Mouse (Mus musculus) common myeloid progenitor, adult 5-6 weeks (primary cell): ENCODE results near the gene Dydc2. TPM values are rescaled to one million over a fixed set of nuclear protein-coding genes. Genes with fewer than 3 reads are reported as not detected.
"Not testable (repeated sequence)": the region's sequence is repeated elsewhere in the genome, so short reads cannot be mapped to it uniquely, and the experiment has no call there.

Experiments
- ATAC-seq: replicated peaks from 2 replicates; pipeline ENCODE4 v1.8.0; 2016; ENCODE audit warnings: low read depth, mild to moderate bottlenecking, moderate TSS enrichment, inconsistent platforms; ENCODE audit not compliant: poor library complexity, severe bottlenecking
- total RNA-seq: library from RNA; stranded (forward); fragments of 200-1000, 187-1606 nt; gene quantifications from 2 replicates; pipeline ENCODE4 v1.2.3, GENCODE M21; 2017

The Dydc2 gene
- total RNA-seq = not detected in 2 replicates

- no peak for ATAC-seq
Observed at GRCm38 (mm10) chr14:41069108-41069507, at the start of gene Dydc2. Gene Dydc2, minus strand, starts transcription at chr14:41069208.

- no peak for ATAC-seq
Observed at GRCm38 (mm10) chr14:41116271-41116670, 47.3 kb upstream of the Dydc2 start.

DNA sequence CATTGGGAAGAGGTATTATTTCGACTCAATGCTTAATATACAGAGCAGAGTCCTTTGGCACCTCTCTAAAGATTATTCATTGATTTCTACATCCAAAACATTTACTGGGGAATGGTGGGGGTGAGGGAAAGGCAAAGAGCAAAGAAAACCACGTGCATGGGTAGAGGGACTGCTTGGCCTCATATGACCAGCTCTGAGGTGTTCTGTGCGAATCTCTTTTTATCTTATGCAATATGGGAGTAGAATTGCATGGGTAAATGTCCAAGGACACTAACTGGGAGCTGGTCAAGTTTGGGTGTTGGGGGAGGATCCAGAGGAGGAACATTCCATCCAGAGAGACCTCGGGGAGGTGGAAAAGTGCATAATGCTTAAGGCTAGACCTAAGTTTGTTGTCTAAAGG, 43.9 kb upstream of the Dydc2 start:
- ATAC-seq = no peak

DNA sequence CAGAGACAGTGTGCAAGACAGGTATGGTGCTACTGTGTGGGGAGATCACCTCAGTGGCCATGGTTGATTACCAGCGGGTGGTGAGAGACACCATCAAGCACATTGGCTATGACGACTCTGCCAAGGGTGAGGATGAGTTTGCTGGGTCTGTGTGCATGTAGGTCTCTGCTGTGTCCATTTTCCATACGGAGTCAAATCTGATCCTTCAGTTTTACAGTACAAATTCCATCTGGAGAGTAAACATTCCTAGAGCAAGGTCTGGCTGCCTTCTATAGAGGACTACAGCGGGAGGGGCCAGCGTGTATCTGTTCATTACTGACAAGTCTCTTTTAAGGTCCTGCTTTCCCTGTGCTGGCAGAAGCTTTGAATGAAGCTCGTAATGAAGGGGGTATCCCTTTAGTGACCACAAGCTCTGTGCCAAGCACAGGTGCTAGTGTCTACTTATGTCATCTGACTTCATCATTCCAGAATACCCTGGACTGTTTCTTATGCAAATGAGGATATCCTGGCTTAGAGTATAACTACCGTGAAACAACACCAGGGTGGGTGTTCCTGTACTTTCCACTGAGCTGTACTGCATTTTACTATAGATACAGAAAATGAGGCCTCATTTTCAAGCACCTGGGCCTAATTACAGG, 42.1 kb upstream of the Dydc2 start:
- ATAC-seq = no peak

DNA sequence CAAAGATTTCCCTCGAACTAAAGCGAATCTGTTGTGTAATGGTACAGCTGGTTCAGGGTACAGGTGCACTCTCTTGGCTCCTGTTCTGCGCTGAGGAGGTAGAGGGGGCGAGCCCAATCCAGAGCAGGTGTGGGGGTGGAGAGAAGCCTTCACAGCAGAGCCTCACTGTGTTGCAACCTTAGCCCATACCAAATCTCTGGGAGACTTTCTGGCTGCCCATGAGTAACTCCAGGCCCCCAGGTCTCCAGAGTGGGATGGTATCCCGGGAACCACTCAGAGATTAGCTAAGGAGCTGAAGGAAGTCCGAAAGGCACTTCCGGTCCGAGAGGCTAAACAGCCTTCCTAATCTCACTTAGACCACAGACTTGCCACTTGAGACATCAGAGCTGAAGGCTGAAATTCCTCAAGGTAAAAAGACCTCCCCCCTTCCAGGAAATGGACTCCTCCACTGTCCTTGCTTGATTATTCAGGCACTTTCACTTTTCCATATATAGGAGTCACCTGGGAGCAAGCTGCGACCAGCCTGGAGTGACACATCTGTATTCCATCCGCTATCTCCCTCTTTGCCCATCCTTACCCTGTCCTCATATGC, 35.9 kb upstream of the Dydc2 start, which contains the start of gene Mat1a:
TSS of gene Mat1a (plus strand) at position 183 of the 592 bp plus-strand sequence.
- ATAC-seq = no peak

DNA sequence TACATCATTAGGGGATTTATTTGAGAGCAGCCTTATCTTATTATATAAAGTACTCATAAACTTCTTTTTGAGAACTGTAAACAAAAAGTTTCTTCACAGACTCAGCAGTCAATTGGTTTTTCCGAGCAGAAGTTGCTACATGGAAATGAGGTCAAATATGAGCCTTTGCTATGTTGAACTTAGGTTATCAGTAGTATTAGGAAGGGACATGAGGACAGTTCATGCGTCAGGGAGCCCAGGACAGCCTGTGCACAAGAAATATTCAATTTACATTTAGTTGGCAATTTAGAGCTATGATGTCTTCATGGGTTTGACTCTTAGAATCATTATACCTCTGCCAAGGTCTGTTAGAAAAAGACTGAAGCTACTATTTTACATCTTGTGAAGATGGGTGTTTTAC, 33.3 kb upstream of the Dydc2 start:
- no peak for ATAC-seq

- ATAC-seq = no peak
Observed at GRCm38 (mm10) chr14:41101242-41101641, 32.2 kb upstream of the Dydc2 start.

DNA sequence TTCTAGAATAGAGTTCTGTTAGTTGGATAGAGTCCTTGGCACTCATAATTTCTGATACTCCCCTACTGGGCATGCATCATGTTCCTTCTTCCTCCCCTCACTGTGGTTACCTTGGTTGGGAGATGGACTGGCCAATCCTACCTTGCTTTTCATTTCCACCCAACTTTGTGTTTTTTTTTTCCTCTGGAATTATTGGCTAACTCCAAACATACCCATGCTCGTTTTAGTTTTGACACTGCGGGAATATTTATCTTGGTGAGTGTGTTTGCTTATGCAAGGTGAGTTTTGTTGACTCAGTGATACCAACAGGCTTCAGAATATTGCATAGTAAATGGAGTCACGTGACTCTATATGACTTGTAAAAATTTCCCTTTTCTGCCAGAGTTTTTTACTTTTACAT, 31.7 kb upstream of the Dydc2 start:
- ATAC-seq = no peak

DNA sequence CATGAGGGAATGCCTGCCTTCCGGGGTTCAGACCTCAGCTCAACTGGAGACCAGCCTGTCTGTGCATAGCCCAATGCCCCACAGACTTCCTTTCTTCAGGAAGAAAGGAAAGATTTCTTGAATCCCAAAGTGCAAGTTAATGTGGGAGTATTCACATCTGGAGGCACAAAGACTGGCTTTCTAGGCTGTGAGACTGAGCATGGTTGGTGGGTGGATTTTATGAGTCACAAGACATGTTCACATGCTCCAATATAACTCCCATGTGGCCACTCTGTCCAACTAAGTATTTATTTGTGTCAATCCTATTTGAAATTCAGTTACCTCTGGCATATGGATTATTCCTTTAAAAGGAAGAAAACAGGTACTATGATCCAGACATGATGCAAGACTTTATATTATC, 29.7 kb upstream of the Dydc2 start:
- ATAC-seq = no peak

DNA sequence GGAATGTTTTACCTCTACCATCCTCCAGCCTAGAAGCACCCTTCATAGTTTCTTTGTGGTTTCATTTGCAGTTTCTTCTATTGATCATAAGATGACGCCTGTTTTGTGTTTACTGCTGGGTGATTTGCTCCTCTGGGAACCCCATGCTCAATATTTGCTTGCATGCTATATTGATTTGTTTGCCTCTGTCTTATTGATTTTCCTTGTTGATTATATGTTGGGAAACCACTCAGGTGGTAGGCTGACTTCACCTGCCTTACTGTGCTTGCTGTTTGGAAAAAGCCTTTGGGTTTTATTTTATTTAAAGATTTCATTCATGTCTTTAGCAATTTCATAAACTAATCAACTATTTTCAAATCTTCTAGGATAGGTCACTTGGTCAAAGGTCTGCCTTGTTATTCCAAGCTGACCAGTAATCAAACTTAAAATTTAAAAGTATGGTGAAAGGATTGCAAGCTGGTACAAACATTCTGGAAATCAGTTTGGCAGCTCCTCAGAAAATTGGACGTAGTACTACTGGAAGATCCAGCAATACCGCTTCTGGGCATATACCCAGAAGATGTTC, 27.4 kb upstream of the Dydc2 start:
- ATAC-seq = no peak

- 0 out of 2 replicates have a peak, but pooled peaks have one; percentile 50 for ATAC-seq
Observed at GRCm38 (mm10) chr14:41094114-41094513, 25.1 kb upstream of the Dydc2 start.

GRCm38 (mm10) chr14:41090777-41091176, 21.8 kb upstream of the Dydc2 start:
- ATAC-seq = peak; percentile 74; the same call in 1 of the 2 replicates

- peak; percentile 69; the same call in 1 of the 2 replicates for ATAC-seq
Observed at GRCm38 (mm10) chr14:41087509-41087908, 18.5 kb upstream of the Dydc2 start.

- no peak for ATAC-seq
Observed at GRCm38 (mm10) chr14:41082408-41082807, 13.4 kb upstream of the Dydc2 start.

DNA sequence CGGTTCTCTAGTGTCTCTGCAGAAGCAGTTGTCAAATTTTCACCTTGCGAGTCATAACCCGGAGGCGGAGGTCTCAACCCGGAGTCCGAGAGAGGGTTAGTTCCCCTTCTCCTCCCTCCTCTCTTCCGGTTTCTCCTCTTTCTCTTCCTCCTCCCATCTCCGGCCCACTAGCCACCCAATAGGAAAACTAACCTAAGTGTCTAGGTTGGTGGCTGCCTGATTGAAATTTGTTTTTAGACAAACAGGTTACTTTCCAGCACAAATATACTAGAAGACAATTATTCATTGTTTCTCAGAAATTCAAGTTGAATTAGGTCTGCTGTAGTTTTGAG, 3.9 kb upstream of the Dydc2 start:
- no peak for ATAC-seq

GRCm38 (mm10) chr14:41072229-41072943, 3.4 kb upstream of the Dydc2 start, which contains the start of gene Dydc1:
Gene Dydc1, plus strand, starts transcription at chr14:41072911.
- ATAC-seq = peak; percentile 80

DNA sequence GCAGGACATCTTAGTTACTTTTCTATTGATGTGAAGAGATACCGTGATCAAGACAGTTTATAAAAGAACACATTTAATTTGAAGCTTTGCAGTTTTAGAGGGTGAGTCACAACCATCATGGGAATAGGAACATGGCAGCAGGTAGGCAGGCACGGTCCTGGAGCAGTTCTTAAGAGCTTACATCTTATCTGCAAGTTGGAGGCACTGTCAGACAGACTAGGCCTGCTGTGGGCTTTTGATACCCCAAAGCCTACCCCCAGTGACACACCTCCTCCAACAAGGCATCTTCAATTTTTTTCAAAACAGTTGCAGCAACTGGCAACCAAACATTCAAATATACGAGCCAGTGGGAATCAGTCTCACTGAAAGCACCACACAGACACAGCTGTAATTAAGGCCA, 1.3 kb upstream of the Dydc2 start:
- no peak for ATAC-seq

DNA sequence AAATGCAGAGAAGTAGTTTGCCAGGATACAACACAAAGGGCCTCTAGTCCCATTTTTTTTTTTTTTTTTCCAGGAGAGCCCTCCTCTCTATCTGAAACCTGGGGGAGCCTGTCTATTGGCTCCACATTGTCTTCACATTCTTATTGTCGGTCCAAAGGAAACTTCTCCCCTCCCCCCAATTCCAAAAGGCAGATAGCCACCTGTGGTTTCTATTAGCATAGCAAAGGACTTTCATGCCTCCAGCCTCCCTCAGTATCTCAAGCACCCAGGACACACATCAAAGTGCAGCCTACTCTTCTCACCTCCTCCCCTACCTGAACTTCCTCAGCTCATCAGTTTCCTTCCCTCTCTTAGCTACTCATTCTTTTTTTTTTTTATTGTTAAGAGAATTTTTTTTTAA, 2.6 kb downstream of the Dydc2 start:
- no peak for ATAC-seq

DNA sequence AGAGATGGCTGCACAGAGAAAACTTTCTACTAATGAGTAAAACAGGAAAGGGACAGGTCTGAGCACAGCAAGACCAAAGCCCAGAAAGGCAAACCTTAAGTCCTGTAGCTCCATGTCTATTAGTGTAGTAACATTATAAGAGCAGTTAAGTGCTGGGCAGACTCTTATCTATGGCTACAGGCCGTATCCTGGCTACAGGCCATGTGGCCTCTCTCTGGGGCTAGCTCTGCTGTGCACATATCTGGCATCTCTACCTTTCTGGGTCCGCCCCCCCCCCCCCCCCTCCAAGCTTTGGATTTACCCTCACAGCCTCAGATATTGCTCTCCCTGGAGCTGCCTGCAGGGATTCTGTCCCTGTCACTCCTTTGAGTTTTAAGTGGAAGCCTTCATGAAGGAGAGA, 3.8 kb downstream of the Dydc2 start:
- ATAC-seq = peak; percentile 63

DNA sequence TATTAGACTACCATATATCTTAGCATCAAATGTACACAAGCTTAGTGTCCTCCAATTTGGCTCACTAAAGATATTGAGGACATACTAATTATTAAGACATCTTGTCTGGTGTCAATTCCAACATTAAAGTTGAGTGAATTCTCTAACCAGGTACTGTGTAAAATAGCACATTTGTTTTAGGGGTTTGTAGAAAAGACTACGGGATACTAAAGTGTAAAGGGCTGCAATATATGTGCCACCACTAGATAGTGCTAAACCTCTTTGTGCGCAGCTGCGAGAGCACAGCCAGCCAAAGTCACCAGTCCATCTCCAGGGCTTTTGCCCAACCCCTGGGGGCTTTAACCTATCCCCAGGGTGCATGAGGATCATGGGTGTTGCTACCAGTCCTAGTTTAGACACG, 15.8 kb downstream of the Dydc2 start:
- not testable (repeated sequence) for ATAC-seq

GRCm38 (mm10) chr14:41052481-41052880, 16.5 kb downstream of the Dydc2 start:
- 0 out of 2 replicates have a peak, but pooled peaks have one; percentile 42 for ATAC-seq
